ENCODE assay signal across 8 mouse cellular contexts in genomic region chr1:120231334-120231733, GRCm38 (mm10). TPM values are rescaled to one million over a fixed set of nuclear protein-coding genes. Genes with fewer than 3 reads are reported as not detected.
DNase-seq lines count a peak whose midpoint lies in the region; ATAC-seq lines count a peak whose summit lies in the region.

No protein-coding gene starts in this region.

- H3K4me2 ChIP-seq in lung, embryonic 15.5 days: no peak overlapping the region
- no peak overlapping the region for H3K4me2 ChIP-seq in intestine, embryonic 15.5 days (replicated peaks)
- peak overlapping the region; percentile 34 for H3K4me2 ChIP-seq in liver, embryonic 13.5 days

- H3K36me3 ChIP-seq in lung, embryonic 15.5 days: no peaks in the 10 kb centered on the region
- H3K36me3 ChIP-seq in intestine, embryonic 15.5 days: no peaks in the 10 kb centered on the region
- H3K36me3 ChIP-seq in liver, embryonic 13.5 days: peaks cover 89% of the 10 kb centered on the region

- H3K27ac ChIP-seq in lung, embryonic 15.5 days: no peak overlapping the region
- H3K27ac ChIP-seq in intestine, embryonic 15.5 days: no peak overlapping the region
- peak overlapping the region; percentile 71 for H3K27ac ChIP-seq in liver, embryonic 13.5 days

- no peak overlapping the region for H3K4me3 ChIP-seq in lung, embryonic 15.5 days
- H3K4me3 ChIP-seq in intestine, embryonic 15.5 days (replicated peaks): no peak overlapping the region
- H3K4me3 ChIP-seq in liver, embryonic 13.5 days (replicated peaks): no peak overlapping the region; the same call in 1 of the 2 replicates

- H3K9me3 ChIP-seq in lung, embryonic 15.5 days: no peaks in the 10 kb centered on the region
- no peaks in the 10 kb centered on the region for H3K9me3 ChIP-seq in intestine, embryonic 15.5 days
- no peaks in the 10 kb centered on the region for H3K9me3 ChIP-seq in liver, embryonic 13.5 days (replicated peaks)

- DNase-seq in lung, postnatal 4 days: no peak
- peak; percentile 18 for DNase-seq in WW6 (ENCODE audit: low read depth, low spot score)
- peak; percentile 61 for DNase-seq in embryo, embryonic 10.5 days (ENCODE audit: low spot score)
- DNase-seq in liver, embryonic 13.5 days: peak; percentile 31
- DNase-seq in retina, embryonic 14.5 days (ENCODE audit: low spot score): peak; percentile 63
- DNase-seq in T-cell, adult 2 months (ENCODE audit: low spot score): no peak

- H3K27me3 ChIP-seq in lung, embryonic 15.5 days: no peaks in the 10 kb centered on the region
- H3K27me3 ChIP-seq in intestine, embryonic 15.5 days (replicated peaks): no peaks in the 10 kb centered on the region
- no peaks in the 10 kb centered on the region for H3K27me3 ChIP-seq in liver, embryonic 13.5 days

- 21% methylated on average over 6 of the region's 6 CpGs for WGBS in lung, embryonic 15.5 days
- WGBS in intestine, embryonic 15.5 days: 28% methylated on average over 6 of the region's 6 CpGs
- 8% methylated on average over 6 of the region's 6 CpGs for WGBS in liver, embryonic 13.5 days (ENCODE audit: insufficient replicate concordance)

- ATAC-seq in lung, embryonic 15.5 days (ENCODE audit: borderline replicate concordance, extremely low read depth, low FRiP score, low TSS enrichment): 0 out of 2 replicates have a peak, but pooled peaks have one; percentile 19
- ATAC-seq in intestine, embryonic 15.5 days: peak; percentile 87
- ATAC-seq in liver, embryonic 13.5 days (ENCODE audit: low read depth): peak; percentile 91

- H3K4me1 ChIP-seq in lung, embryonic 15.5 days: no peaks in the 10 kb centered on the region
- no peaks in the 10 kb centered on the region for H3K4me1 ChIP-seq in intestine, embryonic 15.5 days (replicated peaks)
- H3K4me1 ChIP-seq in liver, embryonic 13.5 days (replicated peaks): peaks cover 28% of the 10 kb centered on the region

- no peak overlapping the region for H3K9ac ChIP-seq in lung, embryonic 15.5 days
- H3K9ac ChIP-seq in intestine, embryonic 15.5 days: no peak overlapping the region
- 0 out of 2 replicates have a peak overlapping the region, but pooled peaks have one; percentile 49 for H3K9ac ChIP-seq in liver, embryonic 13.5 days

RNA-seq across cellular contexts. Expression of gene Steap3, which starts 41.2 kb away (rescaled TPM):
- 3.0 and 3.1 TPM in 2 replicates for polyA plus RNA-seq in lung, embryonic 15.5 days (2015; fragmentation: Nextera tagmentation; extraction: Ambion mirVana)
- polyA plus RNA-seq in intestine, embryonic 15.5 days (2015; fragmentation: Nextera tagmentation; extraction: Ambion mirVana): 3.0 and 3.4 TPM in 2 replicates
- polyA plus RNA-seq in liver, embryonic 13.5 days (2015; fragmentation: Nextera tagmentation; extraction: Ambion mirVana): 46.7 and 49.5 TPM in 2 replicates

Comparison
In these comparisons a context has a peak if more than half of its experiments do, and no peak if none do; other contexts are left out.
1. ATAC-seq: peak in every context shown above with its lines; median percentile 91 in liver, embryonic 13.5 days; 87 in intestine, embryonic 15.5 days; 19 in lung, embryonic 15.5 days.
2. DNase-seq: peak in WW6 (single experiment), embryo, embryonic 10.5 days (single experiment), liver, embryonic 13.5 days (single experiment) and retina, embryonic 14.5 days (single experiment); none in lung, postnatal 4 days (0 of 2) and T-cell, adult 2 months (single experiment).
3. RNA of gene Steap3, which starts 41.2 kb away (polyA plus RNA-seq): 46.7 to 49.5 TPM in liver, embryonic 13.5 days; 3.0 to 3.1 TPM in lung, embryonic 15.5 days and 3.0 to 3.4 TPM in intestine, embryonic 15.5 days; every median in the first group is over 10 times any median in the second.